Mouse (Mus musculus): Measurements from ENCODE around the gene Teddm2.

DNA sequence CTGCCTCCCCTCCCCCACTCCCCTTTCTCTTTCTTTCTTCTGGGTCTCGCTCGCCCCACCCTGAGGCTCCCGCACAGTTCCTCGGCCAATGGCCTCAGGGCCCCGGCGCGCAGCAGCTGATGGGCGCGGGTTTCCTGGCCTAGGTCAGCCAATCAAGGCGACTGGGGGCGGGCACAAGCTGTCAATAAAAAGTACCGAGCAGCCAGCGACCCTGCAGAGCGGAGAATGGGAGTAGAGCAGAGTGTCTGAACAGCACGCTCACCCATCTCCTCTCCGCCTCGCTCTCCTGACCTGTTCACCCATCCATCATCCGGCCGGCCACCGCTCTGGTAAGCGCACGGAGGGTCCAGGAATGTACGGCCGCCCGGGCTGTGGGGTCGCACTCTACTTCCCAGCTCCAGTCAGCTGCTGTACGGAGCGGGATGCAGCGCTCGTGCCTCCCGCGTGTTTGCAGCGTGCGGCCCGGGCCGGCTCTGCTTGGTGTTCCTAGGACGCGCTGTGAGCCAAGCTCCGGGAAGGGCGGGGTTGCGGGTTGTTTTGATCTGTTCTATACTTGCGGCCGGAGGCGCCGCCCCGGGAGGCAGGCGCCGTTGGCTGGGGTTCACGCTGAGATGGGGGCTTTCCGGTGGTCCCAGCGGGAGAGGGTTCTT is at the start of gene Teddm2, which contains the start of gene Glul:
- TF ChIP-seq MAX (IDR thresholded peaks at IDR 0.05; ENCODE audit: low read length) = no peak; the same call in 1 of the 2 replicates
- no peak for TF ChIP-seq CTCF (IDR thresholded peaks at IDR 0.05 in 2 of 3, conservative IDR thresholded peaks at IDR 0.05 in 1 of 3; ENCODE audit: control insufficient read depth in 1 of 3, insufficient read depth in 1 of 3, low read depth in 2 of 3, low read length in 3 of 3, poor library complexity in 1 of 3, severe bottlenecking in 1 of 3)

All from MEL (cell line).